31 mouse cellular contexts compared by ENCODE assay signal in genomic region chr2:150712167-150712674, GRCm38 (mm10). TPM values are rescaled to one million over a fixed set of nuclear protein-coding genes. Genes with fewer than 3 reads are reported as not detected.
"Had no signal": no experiment of that assay in that cellular context is flagged by ENCODE, and none has a peak within 500 bp of the region (broad histone marks: within the 10 kb centered on the region; RNA-seq: fewer than 3 reads in every experiment).

No protein-coding gene starts in this region.

- H3K27ac ChIP-seq: intestine, embryonic 15.5 days; kidney, embryonic 15.5 days; limb, embryonic 10.5 days; limb, embryonic 13.5 days; liver, embryonic 13.5 days; midbrain, embryonic 15.5 days; neural tube, embryonic 13.5 days had no signal

- H3K4me2 ChIP-seq: intestine, embryonic 15.5 days; kidney, embryonic 15.5 days; limb, embryonic 13.5 days; liver, embryonic 13.5 days; midbrain, embryonic 11.5 days; midbrain, embryonic 15.5 days; neural tube, embryonic 13.5 days had no signal

- H3K9ac ChIP-seq: intestine, embryonic 15.5 days; kidney, embryonic 15.5 days; limb, embryonic 13.5 days; liver, embryonic 13.5 days; midbrain, embryonic 15.5 days; neural tube, embryonic 13.5 days had no signal

- H3K4me1 ChIP-seq: intestine, embryonic 15.5 days; kidney, embryonic 15.5 days; limb, embryonic 10.5 days; liver, embryonic 13.5 days; midbrain, embryonic 15.5 days; neural tube, embryonic 13.5 days had no signal

- H3K4me3 ChIP-seq: intestine, embryonic 15.5 days; kidney, embryonic 15.5 days; limb, embryonic 10.5 days; limb, embryonic 13.5 days; liver, embryonic 13.5 days; midbrain, embryonic 15.5 days; neural tube, embryonic 13.5 days had no signal

- ATAC-seq: intestine, embryonic 15.5 days; midbrain, embryonic 15.5 days had no signal

- H3K9me3 ChIP-seq: intestine, embryonic 15.5 days; kidney, embryonic 15.5 days; limb, embryonic 10.5 days; limb, embryonic 13.5 days; liver, embryonic 13.5 days; midbrain, embryonic 15.5 days; neural tube, embryonic 13.5 days had no signal

- DNase-seq: kidney, adult 11 months; kidney, adult 8-10 months; kidney, postnatal 10 days; kidney, postnatal 36 days; liver; liver, embryonic 13.5 days; lung, adult 2 months; lung, postnatal 14 days; lung, postnatal 4 days; retina, postnatal 1 day; right cerebral cortex, postnatal 25 days; spleen, adult 18-20 months; thymus, adult 2 months; thymus, postnatal 14 days; thymus, postnatal 4 days had no signal

- H3K27me3 ChIP-seq: intestine, embryonic 15.5 days; kidney, embryonic 15.5 days; limb, embryonic 13.5 days; liver, embryonic 13.5 days; midbrain, embryonic 15.5 days; neural tube, embryonic 13.5 days had no signal

- H3K36me3 ChIP-seq: intestine, embryonic 15.5 days; kidney, embryonic 15.5 days; limb, embryonic 10.5 days; limb, embryonic 13.5 days; liver, embryonic 13.5 days; midbrain, embryonic 15.5 days; neural tube, embryonic 13.5 days had no signal

RNA-seq across cellular contexts. Expression of gene Vsx1, which starts 23.1 kb away (rescaled TPM):
- total RNA-seq: layer of hippocampus, adult 8-10 months; left cerebral cortex, adult 18-20 months; left cerebral cortex, postnatal 25 days; megakaryocyte progenitor cell, adult 5-6 weeks; megakaryocyte-erythroid progenitor cell, adult 5-6 weeks; neutrophil, adult 5-6 weeks had no signal
- polyA plus RNA-seq: intestine, embryonic 15.5 days; kidney, embryonic 15.5 days; limb, embryonic 10.5 days; liver, embryonic 13.5 days; liver, embryonic 16.5 days; lung, adult 2 months; lung, embryonic 16.5 days; stomach, embryonic 16.5 days; thymus, adult 2 months had no signal
